Mouse (Mus musculus): ENCODE measurements around the gene Sh3kbp1.

The Sh3kbp1 gene

GRCm38 (mm10) chrX:159953546-159954429, 326.7 kb downstream of the Sh3kbp1 start:
- no peak for DNase-seq

- no peak for DNase-seq
Observed at GRCm38 (mm10) chrX:159954430-159954779, 327.3 kb downstream of the Sh3kbp1 start.

- DNase-seq: no peak
Observed at GRCm38 (mm10) chrX:159955433-159955832, 328.4 kb downstream of the Sh3kbp1 start.

- DNase-seq: no peak
Observed at GRCm38 (mm10) chrX:159961385-159961784, 334.3 kb downstream of the Sh3kbp1 start.

- peak; percentile 46 for DNase-seq
Observed at GRCm38 (mm10) chrX:159963273-159963672, 336.2 kb downstream of the Sh3kbp1 start.

- DNase-seq: peak; percentile 12
Observed at GRCm38 (mm10) chrX:159963925-159964324, 336.9 kb downstream of the Sh3kbp1 start.

- DNase-seq: no peak
Observed at GRCm38 (mm10) chrX:159969025-159969424, 342.0 kb downstream of the Sh3kbp1 start.

GRCm38 (mm10) chrX:159971091-159971779, 344.2 kb downstream of the Sh3kbp1 start:
- DNase-seq: no peak

GRCm38 (mm10) chrX:159973730-159974129, 346.7 kb downstream of the Sh3kbp1 start:
- DNase-seq: no peak

- no peak for DNase-seq
Observed at GRCm38 (mm10) chrX:159976243-159976642, 349.2 kb downstream of the Sh3kbp1 start.

GRCm38 (mm10) chrX:159988002-159988960, 361.2 kb downstream of the Sh3kbp1 start, which contains the start of gene Map3k15:
TSS of gene Map3k15 (plus strand) at chrX:159988433.
- DNase-seq: peak; percentile 6

- no peak for DNase-seq
Observed at GRCm38 (mm10) chrX:159995808-159996207, 368.7 kb downstream of the Sh3kbp1 start.
